Mouse (Mus musculus) left cerebral cortex, adult 11 months (tissue): Measurements from ENCODE around the gene Nhsl2.
A peak's percentile ranks its signal among the peaks of the same experiment; 100 is the strongest.

Experiments used
- DNase-seq: peaks from one replicate; pipeline ENCODE4 v3.0.0; 2022; ENCODE audit warnings: low spot score

The Nhsl2 gene

DNA sequence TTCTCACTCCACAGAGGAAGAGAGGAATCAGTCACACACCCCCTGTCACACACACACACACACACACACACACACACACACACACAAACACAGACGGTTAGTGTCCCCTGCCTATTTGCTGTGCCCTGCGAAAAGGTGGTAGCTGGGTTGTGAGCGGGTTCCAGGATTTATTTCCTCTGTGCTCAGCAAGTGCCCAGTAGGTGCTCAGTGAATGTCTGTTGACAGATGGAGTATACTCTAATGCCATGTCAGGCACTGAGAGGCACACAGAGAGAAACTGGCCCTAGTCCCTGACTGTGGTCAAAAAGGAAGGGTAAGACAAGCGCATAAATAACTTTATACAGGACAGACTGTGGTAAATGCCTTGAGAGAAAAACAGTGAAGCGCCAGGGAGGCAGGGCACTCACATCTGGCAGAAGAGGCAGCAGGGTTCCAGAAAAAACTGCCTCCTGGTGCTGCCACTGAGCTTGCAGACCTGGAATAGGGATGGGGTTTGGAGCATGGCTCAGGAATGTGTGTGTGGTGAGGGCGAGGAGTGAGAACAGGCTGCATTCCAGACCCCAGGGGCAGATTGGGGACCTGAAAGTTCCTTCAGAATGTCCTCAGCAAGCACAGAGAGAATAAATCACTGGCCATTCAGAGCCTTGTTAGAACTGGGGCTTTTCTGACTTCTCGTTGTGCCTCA lies 52.8 kb downstream of the Nhsl2 start:
- no peak for DNase-seq

DNA sequence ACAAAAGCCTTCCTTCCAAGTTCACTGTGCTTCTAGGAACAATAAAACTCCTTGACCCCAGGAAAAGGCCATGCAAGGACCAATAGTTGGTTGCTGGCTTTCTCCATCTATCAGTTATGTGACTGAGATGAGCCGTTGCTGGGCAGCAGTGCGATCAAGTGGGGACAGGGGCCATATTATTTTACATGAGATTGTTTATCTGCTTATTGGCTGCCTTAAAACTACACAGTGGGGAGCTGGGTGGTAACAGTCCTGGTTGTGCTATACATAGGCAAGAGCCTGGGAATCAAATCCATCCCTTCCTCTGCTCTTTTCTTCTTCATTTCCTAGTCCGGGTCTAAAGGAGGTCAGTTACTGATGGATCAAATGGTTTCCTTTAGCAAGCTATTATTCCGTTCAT lies 53.4 kb downstream of the Nhsl2 start:
- DNase-seq: no peak

DNA sequence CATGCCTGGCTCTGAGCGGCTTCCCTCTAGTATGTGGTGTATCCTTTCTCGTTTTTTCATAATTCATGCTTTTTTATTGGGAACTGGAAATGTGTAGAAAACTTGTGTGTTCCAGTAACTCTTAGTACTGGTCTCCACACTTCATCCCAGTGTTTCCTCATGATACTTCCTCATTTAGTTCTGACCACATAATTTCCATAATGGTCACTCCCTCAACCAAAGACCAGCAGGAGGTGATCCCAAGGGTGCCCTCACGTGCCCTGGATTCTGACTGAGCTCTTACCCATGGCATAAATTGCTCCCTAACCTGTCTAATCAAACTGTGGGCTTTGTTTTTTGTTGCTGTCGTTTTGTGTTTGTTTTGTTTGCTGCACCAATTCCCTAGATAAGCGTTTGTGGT lies 58.1 kb downstream of the Nhsl2 start:
- no peak for DNase-seq

DNA sequence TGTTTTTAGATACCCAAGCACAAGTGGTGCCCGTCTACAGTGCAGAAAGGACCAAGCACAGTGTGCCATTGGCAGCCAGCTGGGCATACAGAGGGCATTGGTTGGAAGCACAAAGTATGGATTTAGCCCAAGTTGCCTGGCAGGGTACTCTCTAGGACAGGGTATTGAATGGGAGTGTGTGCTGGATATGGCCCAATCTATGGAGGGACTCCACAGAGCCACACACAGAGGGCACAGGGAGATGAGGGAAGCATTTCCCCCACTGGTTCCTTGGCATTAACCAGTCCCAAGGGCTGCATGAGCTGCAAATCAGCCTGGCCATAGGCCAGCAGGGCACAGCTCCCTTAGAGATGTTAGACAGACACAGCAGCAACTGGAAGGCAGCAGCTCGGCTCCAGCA lies 79.9 kb downstream of the Nhsl2 start:
- no peak for DNase-seq

DNA sequence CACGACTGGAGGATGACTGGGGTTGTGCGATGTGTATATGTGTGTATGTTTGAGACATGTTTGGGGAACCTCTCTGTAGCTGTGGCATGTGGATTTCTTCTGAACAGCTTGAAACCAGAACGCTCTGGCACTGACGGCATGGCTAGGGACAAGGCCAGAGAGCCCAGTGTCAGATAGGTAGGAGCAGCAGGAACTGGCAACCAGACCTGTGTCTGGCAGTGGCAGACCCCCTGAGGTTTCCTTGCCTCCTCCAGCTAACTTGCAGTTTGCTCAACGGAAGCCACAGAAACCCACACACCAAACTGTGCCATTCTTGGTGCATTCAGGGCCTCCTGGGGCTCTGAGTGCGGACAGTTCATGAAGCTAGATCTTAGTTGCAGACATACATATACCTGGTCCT lies 81.1 kb downstream of the Nhsl2 start:
- DNase-seq: no peak

DNA sequence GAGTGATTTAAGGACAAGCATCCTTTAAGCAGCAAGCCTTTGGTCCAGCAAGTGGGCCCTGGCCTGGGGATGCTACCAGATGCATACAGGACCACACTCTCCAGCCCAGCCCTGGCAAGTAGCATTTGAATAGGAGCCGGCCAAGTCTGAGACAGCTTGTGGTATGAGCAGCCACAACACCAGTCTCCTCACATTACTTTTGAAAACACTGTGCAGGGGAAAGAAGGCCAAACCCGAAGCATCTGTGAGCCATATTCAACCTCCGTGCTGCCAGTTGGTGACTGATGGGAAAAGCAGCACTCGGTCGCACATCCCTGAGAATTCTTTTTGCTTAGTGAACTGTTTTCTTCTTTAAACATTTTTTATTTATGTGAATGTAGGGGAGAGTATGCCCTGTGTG lies 81.8 kb downstream of the Nhsl2 start:
- DNase-seq: no peak

DNA sequence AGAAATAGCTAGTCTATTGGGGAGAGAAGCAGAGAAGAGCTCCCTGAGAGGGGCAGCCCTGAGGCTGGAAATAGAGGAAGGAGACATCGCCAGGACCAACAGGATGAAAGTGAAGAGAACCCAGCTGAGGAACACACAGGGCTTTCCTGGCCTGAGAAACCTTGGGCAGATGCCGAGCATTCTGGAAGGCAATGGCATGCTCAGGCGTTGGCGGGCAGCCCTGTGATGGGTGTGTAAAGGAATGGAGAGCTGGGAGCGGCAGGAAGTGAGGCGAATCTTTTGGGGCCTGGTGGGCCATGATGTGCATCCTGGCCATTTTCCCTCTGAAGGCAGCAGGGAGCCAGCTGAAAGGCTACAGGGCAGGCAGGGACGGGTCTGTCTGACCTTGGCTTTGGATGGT lies 83.1 kb downstream of the Nhsl2 start:
- DNase-seq: no peak

DNA sequence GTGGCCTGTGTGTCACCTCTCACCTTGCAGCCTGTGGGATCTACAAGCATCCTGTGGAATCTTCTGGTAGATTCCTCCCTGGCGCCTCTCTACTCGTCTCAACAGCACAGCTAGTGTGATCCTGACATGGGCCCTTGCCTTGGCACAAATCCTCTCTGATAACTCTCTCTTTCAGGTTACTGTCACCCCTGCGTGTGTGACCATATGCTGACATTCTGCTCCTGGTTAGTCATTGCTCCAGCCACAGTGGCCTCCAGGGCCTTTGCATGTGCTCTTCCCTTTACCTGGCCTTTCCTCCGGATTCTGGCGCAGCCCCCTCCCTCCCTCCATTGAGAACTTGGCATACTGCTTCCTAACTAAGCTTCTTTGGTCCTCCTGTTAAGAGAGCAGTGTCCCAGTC lies 84.2 kb downstream of the Nhsl2 start:
- DNase-seq: no peak

DNA sequence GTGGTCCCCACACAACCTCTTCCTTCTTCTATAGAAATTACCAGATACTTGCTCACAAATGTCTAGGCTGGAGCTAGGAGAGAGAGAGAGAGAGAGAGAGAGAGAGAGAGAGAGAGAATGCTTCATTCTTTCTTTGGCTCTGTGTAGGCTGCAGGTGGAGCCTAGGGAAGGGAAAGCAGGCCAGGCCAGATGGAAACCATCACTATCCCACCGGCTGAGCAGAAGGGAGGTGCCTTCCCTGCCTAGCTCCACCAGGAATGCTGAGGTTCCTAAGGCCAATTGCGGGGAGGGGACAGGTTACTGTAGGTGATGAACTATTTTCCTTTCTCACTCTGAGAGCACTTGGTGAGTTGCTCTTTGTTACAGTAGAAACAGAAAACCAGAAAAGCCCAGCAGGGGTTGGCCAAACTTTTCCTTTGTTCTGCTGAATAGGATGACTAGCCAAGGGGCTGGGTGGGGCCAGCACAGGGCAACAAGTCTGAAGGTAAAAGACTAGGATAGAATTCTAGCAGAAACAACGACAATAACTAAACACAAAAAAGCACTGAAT lies 86.2 kb downstream of the Nhsl2 start:
- DNase-seq: no peak

DNA sequence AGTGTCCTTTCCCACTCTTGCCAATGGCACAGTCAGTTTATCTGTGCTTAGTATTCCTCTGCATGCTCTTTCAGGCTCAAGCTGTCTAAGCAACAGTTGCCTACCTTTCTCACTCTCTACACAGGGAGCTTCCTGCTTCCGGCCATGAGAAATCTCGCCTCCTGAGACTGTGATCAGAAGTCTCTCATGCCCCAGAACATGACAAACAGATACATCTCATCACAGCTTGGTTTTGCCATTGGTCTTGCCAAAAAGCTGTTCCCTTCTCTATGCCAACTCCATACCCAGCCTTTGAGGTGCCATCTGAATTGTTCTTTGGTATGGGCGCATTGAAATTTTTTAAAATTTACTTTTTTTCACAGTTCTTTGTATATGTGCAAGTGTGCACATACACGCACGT lies 90.3 kb downstream of the Nhsl2 start:
- no peak for DNase-seq

DNA sequence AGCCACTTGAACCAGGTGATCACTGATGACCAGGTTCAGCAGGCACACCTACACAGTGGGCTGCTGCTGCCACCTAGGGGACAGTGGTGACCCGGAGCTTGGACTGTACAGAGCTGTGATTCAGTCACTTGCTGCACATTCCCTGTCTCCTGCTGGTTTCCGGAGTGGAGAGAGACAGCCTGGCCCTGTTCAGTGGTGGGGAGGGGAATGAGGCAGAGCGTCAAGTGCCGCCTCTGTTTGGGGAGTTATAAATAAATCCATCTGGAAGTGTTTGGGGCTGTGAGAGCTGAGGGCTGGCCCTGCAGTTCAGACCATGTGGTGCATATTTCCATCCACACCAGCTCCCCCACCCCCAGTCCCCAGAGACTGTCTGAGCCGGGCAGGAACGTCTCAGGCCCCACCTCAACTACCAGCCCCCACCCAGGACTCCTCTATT lies 93.3 kb downstream of the Nhsl2 start:
- DNase-seq: peak; percentile 33

DNA sequence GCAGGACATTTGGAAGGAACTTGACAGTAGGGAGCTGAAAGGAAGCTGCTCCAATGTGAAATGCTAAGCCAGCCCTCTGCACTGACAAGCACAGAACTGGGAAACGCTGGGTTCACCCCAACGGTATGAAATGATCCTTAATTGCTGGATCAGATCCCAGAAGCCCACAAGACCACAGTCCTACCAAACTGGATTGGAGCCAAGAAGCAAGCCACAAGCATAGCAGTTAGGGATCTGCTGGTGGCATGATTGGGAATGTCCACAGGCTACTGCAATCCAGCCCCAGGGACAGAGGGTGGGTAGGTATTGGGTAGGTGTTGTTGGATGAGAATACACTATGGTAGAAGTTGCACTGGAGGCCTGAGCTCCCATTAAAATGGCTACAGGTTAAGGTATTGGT lies 94.6 kb downstream of the Nhsl2 start:
- DNase-seq: no peak

DNA sequence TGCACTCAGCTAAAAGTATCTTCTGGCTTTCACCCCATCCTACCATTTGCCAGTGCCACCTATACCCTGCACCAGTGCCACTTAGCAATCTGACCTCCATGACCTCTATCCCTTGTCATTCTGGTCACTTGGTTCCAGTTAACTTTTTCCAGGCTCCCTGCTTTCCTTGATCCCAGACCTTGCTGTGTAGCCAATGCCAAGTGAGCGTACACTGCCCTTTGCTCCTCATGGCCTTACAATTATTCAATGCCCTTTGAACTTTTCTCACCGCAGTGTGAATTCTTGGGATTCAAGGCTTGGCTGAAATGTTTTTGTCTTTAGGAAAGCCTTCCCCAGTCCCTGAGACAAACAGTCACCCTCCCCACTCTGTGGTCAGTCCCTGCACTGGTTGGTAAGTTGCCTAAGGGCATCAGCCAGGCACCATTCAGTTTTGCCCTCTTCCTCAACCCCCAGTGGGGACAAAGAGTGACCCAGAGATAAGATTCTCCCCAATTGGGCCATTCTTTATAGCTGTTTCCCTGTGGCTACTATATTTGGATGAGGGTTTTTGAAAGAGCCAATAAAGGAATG lies 95.7 kb downstream of the Nhsl2 start:
- no peak for DNase-seq

DNA sequence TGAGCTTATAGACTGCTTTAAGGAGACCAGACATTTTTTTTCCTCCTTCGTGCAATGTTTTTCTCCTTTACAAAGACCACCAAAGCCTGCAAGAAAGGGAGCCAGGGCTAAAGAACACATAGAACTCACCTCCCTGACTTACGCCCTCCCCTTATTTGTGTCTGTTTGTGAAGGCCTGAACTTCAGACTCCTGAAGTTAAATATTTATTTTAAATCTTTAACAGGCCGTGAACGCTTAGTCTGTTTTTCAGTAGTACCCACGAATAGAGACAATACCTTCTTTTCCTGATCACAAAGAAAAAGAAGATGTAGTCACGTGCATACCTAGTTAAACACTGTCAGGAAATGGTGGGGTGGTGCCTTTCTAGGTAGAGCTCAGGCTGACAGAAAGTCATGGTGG lies 103.3 kb downstream of the Nhsl2 start:
- DNase-seq: no peak

DNA sequence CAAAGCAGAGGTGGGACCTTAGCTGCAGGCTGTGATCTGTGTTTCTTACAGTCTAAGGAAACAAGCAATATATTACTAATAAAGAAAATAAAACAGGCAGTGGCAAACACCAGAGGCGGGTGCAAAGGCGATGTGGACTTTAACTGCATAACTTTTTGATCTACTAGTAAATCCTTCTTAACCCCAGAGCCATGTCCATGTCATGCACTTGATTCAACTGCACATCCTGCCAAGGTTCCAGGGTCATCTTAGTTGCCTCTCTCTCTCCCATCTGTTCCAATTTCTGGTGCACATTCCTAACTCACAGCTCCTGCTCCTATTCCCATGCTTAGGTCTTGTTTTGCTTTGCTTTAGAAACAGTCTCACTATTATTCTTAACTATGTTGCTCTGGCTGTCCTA lies 104.1 kb downstream of the Nhsl2 start:
- no peak for DNase-seq

DNA sequence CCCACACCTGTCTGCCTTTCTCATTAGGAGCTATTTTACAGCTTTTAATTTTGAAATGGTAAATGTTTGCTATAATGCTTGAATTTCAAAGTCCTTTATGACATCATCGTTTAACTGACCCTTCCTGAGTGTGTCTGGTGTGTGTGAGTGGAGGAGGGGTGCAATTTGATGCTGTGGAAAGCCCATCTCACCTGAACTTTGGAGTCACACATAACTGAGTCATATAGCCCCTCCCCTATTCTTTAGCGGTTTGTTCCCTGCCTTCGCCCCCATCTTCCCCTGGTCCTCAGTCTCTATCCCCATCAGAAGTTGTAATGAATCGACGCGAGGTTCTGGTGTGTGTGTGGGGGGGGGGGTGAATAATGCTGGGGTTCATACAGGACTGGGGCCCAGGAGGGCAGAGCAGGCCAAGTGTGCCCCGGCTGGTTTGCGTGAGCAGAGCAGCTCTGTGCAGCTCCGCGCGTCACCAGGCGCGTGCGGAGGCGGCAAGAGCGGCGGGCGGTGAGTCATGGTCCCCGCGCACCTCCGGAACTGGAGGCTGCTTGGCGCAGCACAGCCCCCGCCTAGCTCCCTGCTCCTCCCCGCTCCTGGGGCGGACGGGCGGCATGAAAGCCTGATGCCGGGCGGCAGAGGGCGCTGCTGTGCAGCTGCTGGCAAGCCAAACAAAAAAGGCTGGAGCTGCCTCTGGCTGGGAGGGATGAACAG lies 104.8 kb downstream of the Nhsl2 start:
- DNase-seq: peak; percentile 70

DNA sequence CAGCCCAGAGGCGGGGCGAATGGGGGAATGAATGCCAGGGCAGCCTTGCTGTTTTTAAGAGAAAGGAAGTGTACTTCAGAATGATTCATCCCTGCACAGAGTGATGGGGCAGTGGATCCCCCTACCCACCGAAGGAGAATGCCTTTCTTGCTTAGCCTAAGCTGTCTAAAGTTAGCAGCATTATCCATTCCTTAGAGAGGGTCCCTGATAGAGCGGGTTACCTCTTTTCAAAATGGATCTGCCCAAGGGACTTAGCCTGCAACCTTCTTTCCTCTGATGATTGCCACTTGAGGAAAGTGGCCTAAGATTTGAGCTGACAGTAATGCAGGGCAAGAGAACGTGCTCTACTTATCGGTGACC lies 105.3 kb downstream of the Nhsl2 start:
- no peak for DNase-seq

DNA sequence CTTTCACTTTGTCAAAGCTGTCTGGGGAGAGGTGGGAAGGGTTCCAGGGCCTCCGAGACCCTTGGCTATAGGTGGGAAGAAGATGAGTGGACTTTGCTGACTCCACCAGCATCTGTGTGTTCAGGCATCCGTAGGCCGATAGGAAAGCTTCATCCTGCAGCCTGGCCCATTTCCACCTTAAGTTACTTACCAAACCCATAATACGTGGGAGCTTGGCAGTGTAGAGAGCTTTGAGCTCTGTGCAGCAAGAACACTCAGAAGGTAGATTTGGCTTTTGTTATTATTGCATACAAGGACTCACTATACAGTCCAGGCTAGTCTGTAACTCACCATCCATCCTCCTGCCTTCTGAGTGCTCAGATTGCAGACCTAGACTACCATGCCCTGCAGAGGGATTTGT lies 112.7 kb downstream of the Nhsl2 start:
- no peak for DNase-seq

DNA sequence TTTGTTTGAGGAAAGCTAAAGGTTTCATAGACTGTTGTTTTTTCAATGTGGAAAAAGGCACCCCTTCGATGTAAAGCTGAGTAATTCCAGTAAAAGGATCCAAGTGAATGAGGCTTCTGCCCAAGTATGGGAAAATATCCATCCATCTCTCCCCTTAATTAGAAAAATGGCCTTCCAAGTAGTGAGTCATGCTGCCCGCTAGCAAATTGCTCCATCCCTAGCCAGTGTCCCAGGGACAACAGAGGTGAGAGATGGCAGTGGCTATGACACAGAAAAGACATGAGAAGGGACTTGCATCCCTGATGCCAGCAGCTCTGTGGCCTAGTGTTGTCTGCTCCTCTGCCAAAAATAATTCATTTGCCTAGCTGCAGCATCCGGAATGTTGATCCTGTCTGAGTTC lies 114.5 kb downstream of the Nhsl2 start:
- no peak for DNase-seq

DNA sequence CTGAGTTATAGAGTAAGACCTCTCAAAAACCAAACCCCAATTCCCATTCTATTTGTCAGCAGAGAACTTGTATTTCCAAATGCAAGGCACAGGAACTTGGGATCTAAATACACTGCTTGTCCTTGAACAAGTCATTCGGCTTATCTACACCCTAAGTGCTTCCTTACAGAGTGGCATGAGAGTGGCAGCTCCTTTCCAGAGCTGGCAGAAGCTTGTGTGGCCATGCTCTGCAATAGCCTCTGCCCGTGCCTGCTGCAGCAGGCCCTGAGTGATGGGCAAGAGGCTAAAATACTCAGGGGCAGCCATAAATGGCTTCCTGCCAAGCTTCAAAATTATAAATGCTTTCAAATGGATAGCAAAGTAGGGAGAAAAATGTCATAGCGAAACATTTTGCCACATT lies 123.8 kb downstream of the Nhsl2 start:
- no peak for DNase-seq

DNA sequence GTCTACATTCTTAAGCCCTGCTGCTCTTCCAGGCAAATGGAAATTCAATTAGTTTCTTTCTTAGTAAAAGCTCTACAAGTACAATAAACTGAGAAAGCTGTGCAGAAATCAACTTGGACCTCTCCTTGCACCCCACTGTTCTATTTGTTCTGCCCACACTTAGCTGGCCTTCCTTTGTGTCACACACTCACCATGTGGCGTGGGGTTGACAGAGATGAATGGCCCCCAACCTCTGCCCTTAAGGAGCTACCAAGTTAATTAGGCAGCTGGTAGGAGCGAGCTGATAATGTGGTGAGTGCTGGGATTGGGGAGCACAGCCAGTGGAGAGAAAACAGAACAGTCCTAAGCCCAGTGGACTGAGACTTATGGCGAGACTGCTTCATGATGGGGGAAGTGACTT lies 127.7 kb downstream of the Nhsl2 start:
- no peak for DNase-seq

DNA sequence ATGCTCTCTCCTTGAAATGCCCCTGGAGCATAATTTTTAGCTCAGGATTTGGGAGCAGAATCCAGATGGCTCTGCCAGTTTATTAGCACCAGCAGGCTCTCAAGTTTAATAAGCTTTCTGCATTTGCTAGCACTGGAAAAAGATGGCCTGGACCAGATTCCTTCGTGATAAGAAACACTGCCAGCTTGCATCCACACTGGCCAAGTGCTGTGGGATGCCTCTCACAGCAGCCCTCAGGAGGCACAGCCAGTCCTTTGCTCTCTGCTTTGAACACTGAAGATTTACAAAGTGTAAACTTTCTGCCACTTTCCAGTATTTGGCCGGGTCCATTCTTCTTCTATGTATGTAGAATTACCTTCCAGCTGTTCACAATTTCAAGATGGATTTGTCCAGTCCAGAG lies 129.7 kb downstream of the Nhsl2 start:
- no peak for DNase-seq

DNA sequence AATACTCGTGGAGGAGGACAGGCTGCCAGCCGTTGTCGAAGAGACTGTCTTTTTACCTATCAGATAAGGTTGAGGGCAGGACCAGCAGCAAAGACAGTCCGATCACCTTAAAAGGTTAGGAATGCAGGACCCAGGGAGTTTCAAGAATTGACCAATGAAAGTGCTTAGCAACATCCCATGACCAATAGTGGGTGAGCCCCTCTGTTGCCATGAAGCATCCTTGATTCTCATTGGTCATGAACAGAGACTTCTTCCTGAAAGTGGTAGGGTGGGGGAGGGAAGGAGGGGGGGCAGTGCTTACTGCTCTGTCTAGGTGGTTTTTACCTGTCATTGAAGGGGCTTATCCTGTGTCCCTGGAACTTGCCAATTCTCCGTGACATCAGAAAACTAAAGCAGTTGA lies 130.1 kb downstream of the Nhsl2 start:
- no peak for DNase-seq

DNA sequence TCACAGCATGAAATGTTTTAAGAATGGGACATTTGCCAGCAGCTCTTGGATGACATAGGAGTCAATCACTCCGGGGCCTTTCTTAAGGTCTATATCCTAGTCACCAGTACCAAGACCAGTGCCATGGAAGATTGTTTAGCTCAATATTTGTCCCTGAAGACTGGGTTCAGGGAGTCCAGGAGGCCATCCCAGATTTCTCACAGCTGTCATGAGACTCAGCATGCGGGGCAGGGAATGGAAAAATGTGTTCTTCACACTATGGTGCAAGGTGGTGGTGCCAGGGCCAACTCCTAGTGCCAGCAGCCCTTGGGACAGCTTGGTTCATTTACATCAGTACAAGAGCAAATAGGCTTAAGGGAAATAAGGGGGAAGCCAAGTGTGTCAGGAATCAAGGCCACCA lies 131.4 kb downstream of the Nhsl2 start:
- DNase-seq: no peak
